Mouse (Mus musculus) 416B (cell line): ENCODE data around the gene Smoc2.

Source experiments
- DNase-seq: peaks from one replicate; pipeline ENCODE4 v3.0.0; 2011; ENCODE audit warnings: low read depth

Gene Smoc2

DNA sequence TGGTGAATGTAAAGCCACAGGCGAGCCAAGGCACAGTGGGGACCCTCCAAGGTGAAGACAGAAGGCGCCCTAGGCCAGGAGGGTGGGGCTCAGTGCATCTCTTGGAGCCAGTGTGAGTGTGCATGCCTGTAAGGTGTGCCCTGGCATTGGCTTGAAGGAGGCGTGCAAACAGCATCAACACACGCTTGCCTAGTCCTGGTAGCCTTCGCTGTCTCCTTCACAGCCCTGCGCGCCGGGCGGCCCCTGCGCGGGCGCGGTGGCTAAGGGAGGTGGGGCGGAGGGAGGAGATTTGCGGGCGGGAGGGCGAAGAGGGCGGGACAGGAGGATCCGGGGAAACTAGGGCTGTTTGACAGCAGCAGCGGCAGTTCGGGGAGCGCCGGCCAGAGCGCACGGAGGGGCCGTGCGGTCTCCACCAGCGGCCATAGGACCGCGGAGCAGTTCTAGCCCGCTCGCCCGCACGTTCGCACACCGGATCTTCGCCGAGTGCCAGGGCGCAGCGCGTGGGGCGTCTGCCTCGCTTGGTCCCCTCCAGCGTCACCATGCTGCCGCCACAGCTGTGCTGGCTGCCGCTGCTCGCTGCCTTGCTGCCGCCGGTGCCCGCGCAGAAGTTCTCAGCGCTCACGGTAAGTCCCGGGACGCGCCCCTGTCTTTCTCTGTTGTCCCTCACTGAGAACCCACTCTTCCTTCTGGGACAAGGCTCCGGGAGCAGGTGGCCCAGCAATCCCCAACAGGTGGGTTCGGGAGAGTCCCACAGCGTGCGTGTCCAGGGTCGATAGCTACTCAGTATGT is at the start of gene Smoc2:
Gene Smoc2, plus strand, starts transcription at position 330 of the 789 bp plus-strand sequence.
- DNase-seq: no peak

DNA sequence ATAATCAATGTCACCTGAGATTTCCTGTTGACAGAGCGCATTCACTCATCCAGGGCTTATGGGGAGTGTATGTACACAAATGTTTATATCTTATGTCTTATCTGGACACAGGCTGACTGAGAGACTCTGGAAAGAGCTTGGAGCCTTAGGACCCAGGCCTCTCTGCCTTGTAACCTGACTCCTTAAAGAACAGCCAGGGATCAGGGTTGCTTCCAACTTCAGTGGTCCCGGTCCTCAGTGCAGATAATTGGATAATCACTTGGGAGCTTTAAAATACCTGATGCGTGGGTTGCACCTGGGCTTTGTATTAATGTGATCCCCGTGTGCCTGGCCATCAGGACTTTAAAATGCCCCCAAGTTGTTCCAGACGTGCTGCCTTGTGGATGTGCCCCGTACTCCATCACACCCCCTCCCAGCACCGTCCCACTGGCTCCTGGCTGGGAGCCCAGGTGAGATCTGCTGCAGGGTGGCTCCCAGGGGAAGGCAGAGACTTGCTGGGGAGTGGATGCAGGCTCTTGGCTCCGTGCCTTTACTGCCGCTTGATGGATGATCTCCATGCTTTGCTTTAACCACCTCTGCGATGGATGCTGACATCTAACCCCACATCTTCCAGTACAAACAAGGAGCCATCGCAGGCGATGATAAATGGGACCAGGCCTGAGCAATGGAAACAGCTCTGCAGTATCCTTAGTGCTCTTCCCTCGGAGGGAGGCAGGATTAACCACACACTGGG is 48.4 kb upstream of the Smoc2 start:
- no peak for DNase-seq

DNA sequence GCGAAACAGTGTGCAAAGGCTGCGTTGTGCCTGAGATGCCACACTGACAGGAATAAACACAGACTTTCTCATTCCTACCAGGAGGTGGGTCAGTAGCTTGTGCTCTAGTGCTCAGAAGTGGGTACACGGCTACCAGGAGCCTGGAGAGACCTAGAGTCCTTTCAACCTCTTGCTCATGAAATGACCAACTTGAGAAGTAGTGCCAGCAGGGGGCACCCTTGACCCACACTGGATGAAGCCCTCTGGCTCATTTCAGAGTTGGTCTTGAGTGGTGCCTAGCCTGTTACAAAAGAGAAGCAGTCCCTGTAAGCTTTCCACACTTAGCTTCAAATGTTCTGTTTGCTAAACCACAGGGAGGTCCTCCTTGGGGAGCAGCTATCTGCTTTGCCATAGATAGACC is 46.7 kb upstream of the Smoc2 start:
- DNase-seq: peak; percentile 58

DNA sequence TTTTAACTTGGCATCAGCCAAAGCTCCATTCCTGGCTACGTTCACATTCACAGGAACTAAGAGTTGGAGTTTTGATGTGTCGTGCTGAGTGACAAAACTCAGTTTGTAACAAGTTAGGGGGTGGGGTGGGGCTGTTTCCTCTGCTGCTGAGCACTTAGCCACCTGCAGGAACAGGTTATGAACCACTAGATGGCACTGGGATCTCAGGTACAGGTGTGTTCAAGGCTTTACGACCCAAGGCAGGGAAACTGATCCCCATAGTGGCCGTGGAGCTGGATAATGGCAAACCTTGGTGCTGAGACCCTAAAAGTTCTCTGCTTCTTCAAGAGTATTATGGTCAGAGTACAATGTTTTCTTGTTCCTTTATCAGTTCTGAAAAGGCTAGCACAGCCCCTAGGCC is 45.6 kb upstream of the Smoc2 start:
- DNase-seq: no peak

DNA sequence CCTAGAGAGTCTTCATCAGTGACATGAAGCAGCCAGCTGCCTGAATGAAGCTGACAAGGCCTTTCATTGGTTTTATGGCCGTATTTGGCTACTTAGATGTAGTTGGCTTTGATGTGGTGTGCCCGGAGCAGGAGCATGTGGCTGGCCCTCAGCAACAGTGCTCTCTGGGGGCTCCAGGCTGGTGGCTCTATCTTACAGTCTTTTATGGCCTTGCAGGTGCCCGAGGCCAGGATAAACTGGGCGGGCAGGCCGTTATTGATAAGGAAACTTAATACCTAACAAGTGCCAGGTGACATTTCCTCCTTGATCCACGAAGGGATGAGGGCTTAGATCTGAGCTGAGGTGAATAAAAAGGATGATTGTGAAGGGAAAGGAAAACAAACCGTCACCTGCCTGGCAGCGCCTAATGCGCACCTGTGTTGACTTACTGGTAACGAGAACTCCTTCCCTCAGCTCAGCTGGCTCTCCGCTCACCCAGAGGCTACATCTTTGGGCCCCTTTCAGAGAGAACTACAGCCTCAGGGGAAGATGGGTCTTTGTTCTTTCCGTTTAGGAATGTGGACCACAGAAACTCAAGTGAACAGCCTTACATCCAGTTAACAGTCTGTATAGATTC is 44.4 kb upstream of the Smoc2 start:
- no peak for DNase-seq

DNA sequence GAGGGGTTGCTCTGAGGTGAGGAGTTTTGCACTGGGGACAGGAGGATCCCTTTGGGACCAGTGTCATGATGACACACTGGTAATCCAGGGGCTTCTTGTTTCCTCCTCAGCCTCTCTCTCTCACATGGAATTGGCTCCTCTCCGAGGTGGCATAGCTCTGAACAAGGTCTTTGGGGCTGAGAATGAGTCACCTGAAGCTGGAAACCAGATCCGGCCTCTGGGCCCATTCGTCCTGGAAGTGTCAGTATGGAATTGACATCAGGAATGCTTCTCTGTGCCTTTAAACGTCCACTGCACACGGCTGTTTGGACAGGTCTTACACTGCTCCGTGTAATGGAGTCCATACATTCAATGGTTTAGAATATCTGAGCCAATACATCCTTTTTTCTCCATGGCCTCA is 42.2 kb upstream of the Smoc2 start:
- DNase-seq: no peak

DNA sequence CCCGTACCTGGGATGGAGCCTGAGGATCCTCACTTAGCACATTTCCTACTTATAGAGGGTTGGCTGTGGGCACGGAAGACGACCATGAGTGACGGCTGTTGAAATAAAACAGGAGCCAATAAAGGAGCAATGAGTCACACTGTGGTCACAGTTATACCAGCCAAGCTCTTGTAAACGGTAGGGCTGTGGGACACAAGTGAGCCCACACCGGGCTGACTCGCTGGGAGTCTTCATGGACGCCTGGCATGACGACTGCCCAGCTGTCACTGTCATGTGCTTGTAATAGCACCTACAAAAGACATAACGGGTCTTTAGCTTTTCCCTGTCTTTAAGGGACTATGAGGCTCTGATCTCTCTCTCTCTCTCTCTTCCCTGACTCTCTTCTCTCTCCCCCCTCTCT is 39.3 kb upstream of the Smoc2 start:
- peak; percentile 17 for DNase-seq

DNA sequence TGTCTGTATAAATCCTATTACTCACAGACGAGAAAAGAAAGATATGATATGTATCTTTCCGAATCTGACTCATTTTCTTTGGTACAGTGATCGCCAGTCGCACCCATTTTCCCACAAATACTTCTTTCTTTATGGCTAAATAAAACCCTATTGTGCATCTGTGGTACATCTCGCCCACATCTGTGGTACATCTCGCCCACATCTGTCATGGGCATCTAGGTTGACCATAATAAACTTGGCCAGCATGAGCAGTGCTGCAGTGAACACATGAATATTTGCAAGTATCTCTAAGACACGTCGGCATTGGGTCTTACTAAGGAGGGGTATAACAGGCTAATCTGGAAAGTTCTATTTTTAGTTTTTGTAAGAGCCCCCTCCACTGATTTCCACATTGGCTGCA is 36.7 kb upstream of the Smoc2 start:
- DNase-seq: no peak

DNA sequence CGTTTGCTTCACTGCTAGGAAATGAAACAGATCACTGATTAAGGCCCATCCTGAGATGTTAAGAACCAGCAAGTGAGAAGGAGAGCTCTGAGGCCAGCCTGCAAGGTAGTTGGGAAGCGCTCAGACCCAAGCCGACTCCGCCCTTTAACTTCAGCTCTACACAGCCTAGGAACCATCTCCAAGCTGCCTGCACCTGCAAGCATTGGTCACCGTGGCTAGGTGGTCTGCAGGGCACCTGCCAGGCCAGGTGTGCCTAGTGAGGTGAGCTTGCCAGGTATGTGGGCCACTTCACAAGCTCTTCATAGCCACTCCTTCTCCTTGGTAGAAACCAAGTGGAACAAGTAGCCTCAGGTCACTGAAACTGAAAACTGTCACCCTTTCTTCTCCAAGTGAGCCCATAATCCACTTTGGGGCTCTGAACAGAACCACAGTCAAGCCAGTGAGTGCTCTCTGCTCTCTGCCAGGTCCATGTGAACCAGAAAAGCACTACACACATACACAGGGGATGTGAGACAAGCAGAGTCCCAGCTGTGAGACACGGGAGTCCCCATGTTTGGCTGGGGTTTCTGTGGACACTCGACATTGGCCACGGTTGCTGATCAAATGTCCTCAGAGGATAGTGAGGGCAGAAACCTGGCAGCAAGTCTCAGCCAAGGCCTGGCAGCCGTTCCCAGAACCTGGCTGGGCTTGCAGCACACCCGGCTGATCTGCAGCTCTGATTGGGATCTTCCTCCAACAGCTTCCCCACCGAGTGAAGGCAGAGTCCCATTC is 34.9 kb upstream of the Smoc2 start:
- DNase-seq: no peak

DNA sequence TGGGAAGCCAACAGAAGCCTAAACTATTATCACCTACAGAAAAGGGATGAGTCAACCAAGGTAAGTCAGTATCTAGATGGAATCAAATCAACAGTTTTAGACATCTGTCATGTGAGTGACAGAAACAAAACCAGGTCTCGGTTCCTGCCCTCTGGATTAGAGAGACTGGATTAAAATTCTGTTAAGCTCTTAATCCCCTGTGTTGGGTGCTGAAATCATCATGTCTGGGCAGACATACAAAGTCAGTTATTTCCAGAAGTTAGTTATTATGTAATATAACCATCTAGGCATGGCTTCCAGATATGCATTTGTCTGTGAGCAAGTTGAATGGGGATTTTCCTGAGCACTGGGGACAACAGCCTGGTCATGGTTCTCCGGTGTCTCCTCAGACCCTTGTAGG is 33.0 kb upstream of the Smoc2 start:
- no peak for DNase-seq

DNA sequence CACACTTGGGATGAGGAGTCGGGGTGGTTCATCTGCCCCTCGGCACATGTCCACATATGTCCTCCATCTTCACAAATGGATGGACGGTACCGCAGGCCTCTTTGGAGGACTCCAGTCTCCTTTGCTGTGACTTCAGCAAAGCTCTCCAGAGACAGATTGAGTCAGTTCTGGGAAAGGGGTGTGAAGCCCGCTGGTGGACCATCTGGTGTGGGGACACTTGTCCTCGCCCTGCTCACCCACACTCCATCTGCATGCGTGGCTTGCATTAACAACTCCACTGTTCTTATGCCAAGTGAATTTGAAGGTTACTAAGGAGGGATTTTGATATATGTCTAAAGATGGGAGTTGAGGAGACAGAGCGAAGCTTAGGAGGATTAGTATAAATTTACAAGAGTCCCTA is 31.4 kb upstream of the Smoc2 start:
- DNase-seq: no peak

DNA sequence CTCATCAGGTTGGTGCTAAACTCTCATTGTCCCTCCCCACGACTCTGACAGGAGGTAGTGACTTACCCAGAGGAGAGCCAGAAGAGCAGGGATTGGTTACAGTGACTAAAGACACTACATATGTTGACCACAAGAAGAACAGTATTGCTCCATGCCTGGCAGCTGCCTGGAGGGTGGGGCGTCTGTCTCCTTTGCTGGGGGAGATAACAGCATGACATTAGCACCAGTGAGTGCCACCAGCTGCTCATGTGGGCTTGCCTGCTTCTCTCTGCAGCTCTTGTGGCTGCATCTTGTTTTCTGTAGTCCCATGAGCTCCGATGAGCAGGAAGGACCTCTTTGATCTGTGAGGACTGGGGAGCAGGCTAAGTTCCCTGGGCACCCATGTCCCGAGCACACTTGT is 29.7 kb upstream of the Smoc2 start:
- no peak for DNase-seq

DNA sequence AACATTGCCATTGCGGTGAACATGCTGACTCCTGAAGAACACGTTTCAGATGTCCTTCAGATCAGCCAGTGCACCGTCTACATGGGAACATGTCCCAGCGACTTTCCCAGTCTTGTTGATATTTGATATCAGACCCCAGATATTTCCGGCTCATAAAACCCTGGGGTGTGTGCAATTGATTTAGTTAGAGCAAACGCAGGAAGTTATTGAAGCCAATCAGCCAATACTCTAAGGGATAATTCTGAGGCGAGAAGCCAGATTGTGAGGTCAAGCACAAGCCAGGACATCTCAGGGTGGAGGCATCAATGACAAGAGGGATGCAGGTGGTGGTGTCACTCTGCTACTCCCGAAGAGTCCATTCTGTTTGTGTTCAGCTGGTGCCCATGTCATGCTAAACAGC is 28.9 kb upstream of the Smoc2 start:
- no peak for DNase-seq

DNA sequence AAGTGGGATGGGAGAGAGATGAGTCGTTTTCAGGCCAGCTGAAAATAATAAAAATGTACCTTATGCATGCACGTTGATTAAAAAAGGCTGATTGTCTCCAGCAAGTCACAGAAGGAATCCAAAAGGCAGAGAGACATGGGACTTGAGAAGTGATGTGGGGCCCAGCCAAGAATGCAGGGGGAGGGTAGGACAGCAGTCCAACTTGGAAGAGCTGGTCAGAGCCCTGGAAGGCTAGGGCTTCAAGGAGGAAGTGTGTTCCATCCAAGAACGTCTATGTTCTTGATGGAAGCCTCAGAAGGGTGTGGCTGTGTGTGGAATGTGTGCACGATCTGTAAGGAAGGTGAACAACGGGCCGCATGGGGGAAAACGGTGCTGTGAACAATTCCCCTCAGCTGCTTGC is 26.9 kb upstream of the Smoc2 start:
- DNase-seq: no peak

DNA sequence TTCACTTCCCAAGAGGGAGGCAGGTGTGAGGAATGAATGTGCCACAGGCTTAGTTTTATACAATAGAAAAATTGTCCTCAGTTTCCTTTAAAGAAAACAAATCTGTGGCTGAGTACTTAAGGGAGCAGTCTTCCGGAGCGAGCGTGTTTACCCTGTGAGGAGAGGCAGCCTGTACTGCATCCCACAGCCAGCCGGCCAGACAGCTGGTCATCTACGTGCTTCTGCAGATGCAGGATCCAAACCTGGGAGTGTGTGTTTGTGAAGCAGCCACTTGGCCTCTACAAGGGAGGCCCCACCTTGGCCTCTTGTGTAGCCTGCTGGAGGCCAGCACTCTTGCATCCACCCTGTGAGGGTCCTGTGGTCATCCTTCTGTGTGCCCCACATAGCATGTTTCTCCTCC is 24.7 kb upstream of the Smoc2 start:
- DNase-seq: no peak

DNA sequence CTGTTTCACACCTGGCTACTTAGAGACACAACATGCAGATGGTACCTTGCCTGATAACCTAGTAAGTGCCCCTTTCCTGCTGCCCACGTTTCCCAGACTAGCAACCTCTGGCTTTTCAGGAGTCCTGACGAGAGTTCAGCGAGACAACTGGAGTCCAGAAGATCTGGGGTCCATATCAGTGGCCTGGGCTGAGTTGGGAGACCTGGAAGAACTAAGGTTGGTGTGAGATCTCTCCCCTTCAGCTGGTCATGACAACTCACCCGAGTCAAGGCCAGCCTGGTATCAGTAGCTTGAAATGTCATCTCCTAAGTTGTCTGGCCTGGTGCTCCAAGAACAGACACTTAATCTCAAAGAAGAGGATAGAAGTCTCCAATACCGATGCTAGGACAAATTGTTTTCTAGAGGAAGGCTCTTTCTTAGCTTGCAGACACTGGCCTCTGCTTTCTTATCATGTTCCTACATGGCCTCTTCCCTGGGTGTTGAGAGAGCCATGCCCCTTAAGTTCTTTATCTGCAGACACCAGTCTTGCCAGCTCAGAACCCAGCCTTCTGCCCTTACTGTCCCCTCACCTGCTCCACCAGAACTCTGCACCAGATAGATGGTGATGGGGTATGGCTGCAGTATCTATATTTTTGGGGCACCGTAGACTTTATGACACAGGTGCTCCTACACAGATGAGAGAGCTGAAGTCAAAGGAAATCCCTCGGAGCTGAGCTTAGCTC is 21.3 kb upstream of the Smoc2 start:
- no peak for DNase-seq

DNA sequence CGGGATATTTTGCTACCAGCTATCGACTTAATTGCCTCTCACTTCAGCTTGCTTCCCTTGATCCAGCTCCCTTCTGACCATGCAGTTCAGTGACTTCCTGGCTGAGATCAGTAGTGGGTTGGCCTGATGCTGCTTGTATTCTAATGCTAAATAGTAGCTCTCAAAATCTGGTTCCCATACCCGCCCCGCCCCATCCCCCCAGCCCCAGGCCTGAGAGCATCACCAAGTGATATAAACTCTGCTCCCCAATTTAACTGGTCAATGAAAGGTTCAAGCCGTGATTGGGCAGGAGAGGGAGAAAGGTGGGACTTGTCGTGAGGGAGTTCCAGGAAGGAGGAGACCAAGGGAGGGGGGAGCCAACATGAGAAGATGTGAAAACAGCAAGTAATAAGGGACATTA is 20.4 kb upstream of the Smoc2 start:
- DNase-seq: no peak

DNA sequence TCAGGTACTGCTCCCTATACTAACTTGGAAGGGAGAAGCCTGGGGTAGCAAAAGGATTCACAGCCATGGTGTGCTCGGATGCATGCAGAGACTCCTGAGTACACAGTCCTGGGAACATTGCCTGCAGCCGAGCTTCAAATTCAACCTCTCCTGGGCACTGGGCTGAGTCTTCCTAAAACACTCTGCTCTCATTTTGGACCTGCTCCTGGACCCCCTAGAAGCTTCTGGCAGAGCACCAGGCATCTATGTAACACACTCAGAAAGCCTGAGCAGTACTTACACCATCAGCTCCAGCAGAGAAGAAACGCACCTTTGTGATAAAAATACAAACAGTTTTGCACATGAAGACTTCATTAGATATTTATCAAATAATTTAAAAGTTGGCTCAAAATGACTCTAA is 18.3 kb upstream of the Smoc2 start:
- DNase-seq: no peak

DNA sequence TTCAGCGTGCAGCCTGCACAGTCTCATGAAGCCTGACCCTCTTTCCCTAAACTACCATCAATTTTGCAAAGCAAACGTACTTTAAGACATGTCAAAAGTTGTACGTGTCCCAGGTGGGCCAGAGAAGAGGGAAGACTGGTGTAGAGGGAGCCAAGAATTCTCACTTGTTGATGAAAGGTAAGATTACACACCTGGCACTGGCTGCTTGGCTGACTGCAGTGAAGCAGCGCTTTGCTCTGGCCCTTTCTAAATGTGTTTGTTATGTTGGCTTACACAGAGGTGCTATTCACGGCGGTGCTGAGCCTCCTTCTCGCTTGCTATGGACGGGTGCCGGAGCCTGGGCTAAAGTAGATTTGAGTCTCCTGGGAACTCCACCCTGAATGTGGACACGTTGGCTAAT is 17.1 kb upstream of the Smoc2 start:
- DNase-seq: no peak

DNA sequence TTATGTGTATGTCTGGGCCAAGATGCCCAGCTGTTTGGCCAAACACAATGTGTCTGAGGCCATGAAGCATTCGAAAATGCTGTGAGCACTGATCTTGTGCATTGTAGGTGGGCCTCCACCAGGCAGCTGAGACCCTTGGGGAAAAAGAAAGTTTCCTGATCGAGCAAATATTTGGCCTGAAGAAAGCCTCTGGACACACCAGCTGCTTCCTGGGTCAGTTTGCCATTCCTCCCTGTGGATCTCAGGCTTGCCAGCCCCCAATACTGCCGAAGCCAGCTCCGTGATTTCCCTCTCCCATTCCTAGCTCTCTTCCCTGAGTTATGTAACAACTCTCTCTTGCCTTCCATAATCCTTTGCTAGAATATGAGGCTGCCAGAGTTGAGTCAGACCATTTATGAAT is 11.3 kb upstream of the Smoc2 start:
- DNase-seq: no peak

DNA sequence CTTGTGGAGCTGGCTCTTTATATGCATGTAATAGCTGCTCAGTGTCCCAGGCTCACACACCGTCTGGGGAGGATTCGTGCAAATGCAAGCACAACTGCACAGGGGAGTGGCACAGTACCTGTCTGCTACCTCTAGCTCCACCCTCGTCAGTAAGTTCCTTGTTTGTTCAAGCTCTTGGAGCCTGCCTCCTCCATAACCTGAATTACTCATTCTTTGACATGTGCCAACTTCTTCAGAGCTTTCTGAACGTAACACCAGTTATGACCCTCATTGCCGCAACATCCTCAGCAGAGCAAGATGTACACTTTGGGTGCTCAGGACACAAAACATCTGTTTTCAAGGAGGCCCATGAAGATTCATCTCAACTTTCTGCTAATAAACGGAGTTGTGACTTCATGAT is 5.9 kb upstream of the Smoc2 start:
- DNase-seq: no peak

DNA sequence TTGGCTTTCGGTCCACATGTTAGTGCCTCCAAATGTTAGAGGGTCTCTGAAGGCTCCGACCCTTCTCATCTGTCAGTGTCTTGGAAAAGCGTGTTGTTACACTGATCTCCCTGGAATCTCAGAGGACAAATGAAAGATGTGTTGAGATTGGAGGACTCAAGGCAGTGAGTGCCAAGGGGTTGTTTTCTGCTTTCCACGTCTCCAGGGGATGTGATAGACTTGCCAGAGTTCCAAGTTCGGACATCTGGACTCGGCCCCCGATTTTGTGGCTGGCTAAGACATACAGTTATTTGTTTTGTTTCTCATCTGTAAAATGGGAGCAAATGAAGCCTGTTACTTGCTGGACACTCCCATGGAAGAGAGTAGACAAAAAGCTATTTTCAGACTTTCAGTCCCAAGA is 2.0 kb upstream of the Smoc2 start:
- no peak for DNase-seq
